Mouse (Mus musculus): Measurements from ENCODE around the gene Bak1.
"Not testable (repeated sequence)": the region's sequence is repeated elsewhere in the genome, so short reads cannot be mapped to it uniquely, and the experiment has no call there.

The Bak1 gene

DNA sequence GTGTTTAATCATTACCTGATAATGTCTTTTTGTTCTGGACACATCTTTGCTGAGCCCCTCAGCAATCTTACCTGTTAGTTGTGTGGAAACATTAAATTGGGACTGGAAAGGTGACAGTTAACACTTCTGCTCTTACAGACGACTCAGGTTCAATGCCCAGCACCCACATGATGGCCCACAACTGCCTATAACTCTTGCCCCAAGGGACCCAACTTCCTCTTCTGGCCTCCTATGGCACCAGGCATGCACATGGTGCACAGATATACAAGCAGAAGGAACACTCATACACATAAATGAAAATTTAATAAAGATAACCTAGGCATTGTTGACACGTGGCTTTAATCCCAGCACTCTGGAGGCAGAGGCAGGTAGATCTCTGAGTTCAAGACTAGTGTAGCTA, 49.4 kb downstream of the Bak1 start:
- DNase-seq (ENCODE audit: low spot score): no peak

DNA sequence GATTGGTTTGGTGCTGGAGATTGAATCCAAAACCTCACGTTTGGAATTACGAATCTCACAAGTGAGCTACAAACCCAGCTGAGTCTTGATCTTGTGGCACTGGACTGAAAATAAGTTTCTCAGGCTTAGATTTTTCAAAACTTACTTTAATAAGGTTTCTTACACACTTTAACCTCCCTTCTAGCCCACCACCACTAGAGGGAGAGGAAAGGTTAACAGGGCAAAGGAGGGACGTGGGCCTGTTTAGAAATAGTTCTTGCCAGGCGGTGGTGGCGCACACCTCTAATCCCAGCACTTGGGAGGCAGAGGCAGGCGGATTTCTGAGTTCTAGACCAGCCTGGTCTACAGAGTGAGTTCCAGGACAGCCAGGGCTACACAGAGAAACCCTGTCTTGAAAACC, 51.5 kb downstream of the Bak1 start:
- not testable (repeated sequence) for DNase-seq (ENCODE audit: low spot score)

GRCm38 (mm10) chr17:26975415-26975814, 53.4 kb downstream of the Bak1 start:
- DNase-seq (ENCODE audit: low spot score): no peak

- no peak for DNase-seq (ENCODE audit: low spot score)
Observed at GRCm38 (mm10) chr17:26974547-26974946, 54.3 kb downstream of the Bak1 start.

DNA sequence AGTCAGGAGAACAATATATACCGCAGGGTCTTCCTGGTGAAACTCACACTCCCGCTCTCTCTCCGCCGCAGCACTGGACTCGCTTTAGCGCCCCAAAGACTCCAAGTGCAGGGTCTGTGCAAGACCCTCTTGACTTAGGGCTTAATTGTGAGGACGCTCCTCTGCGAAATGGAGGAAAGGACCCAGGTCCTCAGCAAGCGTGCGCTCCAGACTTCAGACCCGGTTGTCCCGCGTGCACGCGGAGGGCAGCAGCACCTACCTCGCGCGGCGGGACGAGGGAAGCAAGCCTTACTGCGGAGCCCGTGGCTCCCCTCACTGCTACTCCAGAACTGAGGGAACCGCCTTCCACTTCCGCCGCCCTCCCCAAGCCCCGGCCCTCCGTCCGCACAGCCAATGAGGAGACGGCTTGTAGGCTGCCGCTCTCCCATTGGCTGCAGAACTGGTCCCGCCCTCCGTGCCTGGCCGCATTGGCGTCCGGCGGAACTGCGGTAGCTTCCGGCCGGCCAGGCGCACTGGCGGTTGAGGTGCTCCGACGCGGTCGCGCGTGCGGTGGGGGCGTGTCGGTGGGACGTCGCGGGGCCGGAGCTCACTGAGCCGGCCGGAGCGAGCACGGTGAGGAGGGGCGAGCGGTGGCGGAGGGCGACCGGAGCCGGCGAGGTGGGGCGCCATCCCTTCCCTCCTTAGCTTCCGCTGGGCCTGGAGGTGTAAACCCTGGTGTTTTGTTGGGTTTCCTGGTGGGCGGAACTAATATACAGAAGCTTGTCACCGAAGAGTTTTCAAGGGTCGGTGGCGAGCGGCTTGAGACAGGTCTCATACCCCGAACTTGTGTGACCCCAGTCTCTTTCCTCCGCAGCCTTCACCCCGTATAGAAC, 55.9 kb downstream of the Bak1 start, which contains the start of gene Zbtb9:
TSS of gene Zbtb9 (plus strand) at position 465 of the 872 bp plus-strand sequence.
- DNase-seq (ENCODE audit: low spot score): peak; percentile 94

- no peak for DNase-seq (ENCODE audit: low spot score)
Observed at GRCm38 (mm10) chr17:26972107-26972506, 56.7 kb downstream of the Bak1 start.

DNA sequence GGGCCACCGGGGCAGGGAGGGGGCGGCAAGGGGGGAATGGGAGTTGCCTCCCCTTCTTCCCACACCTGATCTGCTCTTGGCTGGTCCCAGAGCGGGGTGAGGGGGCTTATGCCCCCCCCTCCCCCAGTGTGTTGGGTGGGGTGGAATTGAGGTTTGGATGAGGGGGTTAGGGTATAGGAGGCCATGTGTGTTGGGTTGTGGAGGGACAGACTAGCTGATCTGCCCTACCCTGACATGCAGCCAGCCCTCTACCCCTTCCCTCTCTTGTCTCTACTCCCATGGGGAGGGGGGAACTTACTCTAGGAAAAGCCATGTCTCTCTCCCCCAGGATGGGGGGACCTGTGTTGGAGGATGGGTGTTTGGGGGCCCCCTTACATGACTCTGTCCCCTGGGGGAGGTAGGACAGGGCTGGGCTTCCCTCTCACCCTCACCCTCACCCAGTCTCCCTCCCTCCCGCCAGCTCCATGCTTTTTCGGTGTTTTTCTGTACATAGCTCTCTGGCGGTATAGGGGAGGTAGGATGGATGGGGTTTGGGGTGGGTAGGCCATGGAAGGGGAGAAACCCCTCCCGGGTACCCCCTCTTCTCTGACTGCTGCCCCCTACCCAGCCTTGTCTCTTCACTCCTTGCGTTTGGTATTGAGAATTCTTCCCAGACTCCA, 57.4 kb downstream of the Bak1 start:
- no peak for DNase-seq (ENCODE audit: low spot score)

DNA sequence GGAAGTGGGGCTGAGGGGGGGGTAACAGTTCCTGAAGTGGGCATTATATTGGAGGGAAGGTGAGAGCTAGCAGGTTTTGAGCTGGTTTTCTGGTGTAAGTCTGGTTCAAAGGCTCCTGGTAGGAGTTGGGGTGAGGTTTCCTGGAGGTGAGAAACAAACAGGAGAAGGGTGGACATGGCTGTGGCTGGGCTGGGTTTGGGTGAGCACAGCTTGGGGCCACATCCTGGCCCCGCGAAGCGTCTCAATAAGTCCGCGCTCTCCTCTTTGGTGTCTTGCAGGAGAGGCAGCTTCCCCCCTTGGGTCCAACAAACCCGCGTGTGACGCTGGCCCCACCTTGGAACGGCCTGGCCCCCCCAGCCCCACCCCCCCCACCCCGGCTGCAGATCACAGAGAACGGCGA, 58.6 kb downstream of the Bak1 start:
- DNase-seq (ENCODE audit: low spot score): no peak

Measured in spleen, adult 12 weeks (tissue).